Mouse (Mus musculus): ENCODE measurements around the gene Copa.

- TF ChIP-seq POLR2A (IDR thresholded peaks at IDR 0.05; ENCODE audit: control insufficient read depth, extremely low read depth, insufficient read depth, low read length, poor library complexity) (no peak), CTCF (IDR thresholded peaks at IDR 0.05; ENCODE audit: borderline replicate concordance, control insufficient read depth, extremely low read depth, insufficient read depth, low read length, poor library complexity) (no peak)
Measured at GRCm38 (mm10) chr1:172064613-172065141, 17.7 kb upstream of the Copa start.
